Mouse (Mus musculus): ENCODE results near the gene Fam214b. TPM values are rescaled to one million over a fixed set of nuclear protein-coding genes. Genes with fewer than 3 reads are reported as not detected.

Fam214b gene
- polyA plus RNA-seq, 1 experiment from 2014 or later, result 13.1 TPM

GRCm38 (mm10) chr4:42998022-42998421, 48.0 kb downstream of the Fam214b start:
- Histone ChIP-seq H3K27ac (replicated peaks) (no peak overlapping the region), H3K9me3 (no peaks in the 10 kb centered on the region), H3K4me1 (peaks cover 18% of the 10 kb centered on the region), H3K36me3 (replicated peaks) (peaks cover 64% of the 10 kb centered on the region), H3K27me3 (replicated peaks; ENCODE audit: low read depth, poor library complexity, severe bottlenecking) (no peaks in the 10 kb centered on the region), H3K4me3 (peak overlapping the region; percentile 94)
- 80% methylated on average over 2 of the region's 2 CpGs for WGBS
- DNase-seq (ENCODE audit: low spot score), result no peak

GRCm38 (mm10) chr4:42988296-42988695, 57.7 kb downstream of the Fam214b start:
- WGBS, result 83% methylated on average over 1 of the region's 1 CpGs
- H3K36me3 ChIP-seq (replicated peaks), result peaks cover 100% of the 10 kb centered on the region

More at GRCm38 (mm10) chr4:42988296-42988695, 57.7 kb downstream of the Fam214b start:
- Histone ChIP-seq H3K27ac (replicated peaks) (no peak overlapping the region), H3K4me1 (no peaks in the 10 kb centered on the region), H3K4me3 (no peak overlapping the region), H3K27me3 (replicated peaks; ENCODE audit: low read depth, poor library complexity, severe bottlenecking) (no peaks in the 10 kb centered on the region), H3K9me3 (no peaks in the 10 kb centered on the region)
- DNase-seq (ENCODE audit: low spot score), result no peak

Other genes with a start within 250 kb of the Fam214b start
- 0.05 TPM in 1 of 2 replicates, not detected in the other for gene Fam205a1, start 192.3 kb downstream of the Fam214b start, polyA plus RNA-seq (2016; fragmentation: Nextera tagmentation; extraction: Ambion mirVana)
- 0.20 TPM in 1 of 2 replicates, not detected in the other for gene Gm12394, start 189.4 kb downstream of the Fam214b start, polyA plus RNA-seq (2016; fragmentation: Nextera tagmentation; extraction: Ambion mirVana)
- gene Fam205c, start 172.0 kb downstream of the Fam214b start, polyA plus RNA-seq (2016; fragmentation: Nextera tagmentation; extraction: Ambion mirVana), result 0.15 and 0.25 TPM in 2 replicates
- gene Phf24, start 129.6 kb downstream of the Fam214b start, polyA plus RNA-seq (2016; fragmentation: Nextera tagmentation; extraction: Ambion mirVana), result 0.44 and 1.2 TPM in 2 replicates
- gene Dnajb5, start 96.4 kb downstream of the Fam214b start, polyA plus RNA-seq (2016; fragmentation: Nextera tagmentation; extraction: Ambion mirVana), result 10.3 and 10.9 TPM in 2 replicates
- 0.54 and 0.76 TPM in 2 replicates for gene 1700022I11Rik, start 76.6 kb downstream of the Fam214b start, polyA plus RNA-seq (2016; fragmentation: Nextera tagmentation; extraction: Ambion mirVana)
- 664 and 683 TPM in 2 replicates for gene Vcp, start 45.7 kb downstream of the Fam214b start, polyA plus RNA-seq (2016; fragmentation: Nextera tagmentation; extraction: Ambion mirVana)
- gene Fancg, start 35.7 kb downstream of the Fam214b start, polyA plus RNA-seq (2016; fragmentation: Nextera tagmentation; extraction: Ambion mirVana), result 25.3 and 26.0 TPM in 2 replicates
- gene Pigo, start 20.4 kb downstream of the Fam214b start, polyA plus RNA-seq (2016; fragmentation: Nextera tagmentation; extraction: Ambion mirVana), result 25.8 and 27.3 TPM in 2 replicates
- gene Stoml2, start 14.5 kb downstream of the Fam214b start, polyA plus RNA-seq (2016; fragmentation: Nextera tagmentation; extraction: Ambion mirVana), result 467 and 485 TPM in 2 replicates
- 4.8 and 6.6 TPM in 2 replicates for gene Unc13b, start 12.7 kb upstream of the Fam214b start, polyA plus RNA-seq (2016; fragmentation: Nextera tagmentation; extraction: Ambion mirVana)
- 0.16 and 0.36 TPM in 2 replicates for gene Atp8b5, start 220.9 kb upstream of the Fam214b start, polyA plus RNA-seq (2016; fragmentation: Nextera tagmentation; extraction: Ambion mirVana)

Data from embryonic facial prominence, embryonic 10.5 days (tissue).